Mouse (Mus musculus) bone marrow macrophage, adult 2 months (primary cell): ENCODE measurements around the gene Cep104.

Experiments
- CTCF ChIP-seq: IDR thresholded peaks from 2 replicates; pipeline ENCODE4 v1.5.1; 2012; ENCODE audit warnings: low read depth, mild to moderate bottlenecking, low read length, moderate library complexity
- POLR2A ChIP-seq: IDR thresholded peaks from 2 replicates; pipeline ENCODE4 v1.6.1; 2012; ENCODE audit warnings: mild to moderate bottlenecking, low read depth, low read length, borderline replicate concordance

- TF ChIP-seq CTCF (no peak), POLR2A (no peak)
Measured at GRCm38 (mm10) chr4:153950372-153950771, 24.6 kb upstream of the Cep104 start.
